Mouse (Mus musculus) kidney, adult 10 weeks (tissue): Measurements from ENCODE around the gene Ssr3. TPM values are rescaled to one million over a fixed set of nuclear protein-coding genes. Genes with fewer than 3 reads are reported as not detected.

Experiments used
- polyA plus RNA-seq: library from polyadenylated mRNA; stranded (reverse); fragments of 350-450 nt; fragmentation: Illumina TruSeq; extraction: RNeasy Lipid Tissue Mini Kit (QIAGEN cat#74804); gene quantifications from one replicate; pipeline ENCODE4 v1.2.3, GENCODE M21; 2014; ENCODE audit warnings: low read depth, low replicate concordance

Ssr3 gene
- polyA plus RNA-seq = 576 TPM

GRCm38 (mm10) chr3:65392421-65392817 is at the start of gene Ssr3:
TSS of gene Ssr3 (minus strand) at chr3:65392623.

Other genes with a start within 250 kb of the Ssr3 start
- 58.6 TPM for gene Tiparp, start 135.8 kb upstream of the Ssr3 start, polyA plus RNA-seq